Mouse (Mus musculus) heart, adult 2 months (tissue): ENCODE measurements around the gene Sox30.

Experiments used
- CTCF ChIP-seq: fragments of 200-600 bp; IDR thresholded peaks from 2 replicates; pipeline ENCODE4 v1.8.1; 2022; ENCODE audit warnings: antibody characterized with exemption, mild to moderate bottlenecking, moderate library complexity
- POLR2A ChIP-seq: fragments of 200-500 bp; IDR thresholded peaks from 2 replicates; pipeline ENCODE4 v1.6.1; 2011; ENCODE audit warnings: mild to moderate bottlenecking, low read depth, low read length, control low read depth; ENCODE audit not compliant: insufficient read depth

DNA sequence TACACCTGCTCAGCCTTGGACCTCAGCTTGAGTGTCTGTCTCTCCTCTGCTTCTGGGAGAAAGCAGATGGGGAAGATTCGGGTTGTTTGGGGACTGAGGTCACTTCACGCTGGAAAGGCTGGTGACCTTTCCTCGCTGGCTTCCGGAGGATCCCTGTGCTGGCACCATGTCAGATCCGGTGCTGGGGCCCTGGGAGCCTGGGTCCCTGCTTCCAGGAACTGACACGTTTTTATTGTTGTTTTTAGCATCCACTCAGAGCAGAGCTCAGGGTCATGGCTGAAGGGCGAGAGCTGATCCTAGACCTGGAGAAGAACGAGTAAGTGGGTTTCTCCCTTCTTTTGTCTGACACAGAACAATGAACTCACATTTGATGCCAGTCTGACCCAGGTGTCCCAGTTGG is 84.7 kb downstream of the Sox30 start:
- TF ChIP-seq CTCF (no peak), POLR2A (no peak)
